Mouse (Mus musculus) MEL-GATA-1-ER (cell line): ENCODE results near the gene Crlf1.
A peak's percentile ranks its signal among the peaks of the same experiment; 100 is the strongest.

Experiments used
- DNase-seq: peaks from one replicate; pipeline ENCODE4 v3.0.0-alpha.2; 2012; ENCODE audit warnings: low read depth; ENCODE audit errors: extremely low read depth

Crlf1 gene

DNA sequence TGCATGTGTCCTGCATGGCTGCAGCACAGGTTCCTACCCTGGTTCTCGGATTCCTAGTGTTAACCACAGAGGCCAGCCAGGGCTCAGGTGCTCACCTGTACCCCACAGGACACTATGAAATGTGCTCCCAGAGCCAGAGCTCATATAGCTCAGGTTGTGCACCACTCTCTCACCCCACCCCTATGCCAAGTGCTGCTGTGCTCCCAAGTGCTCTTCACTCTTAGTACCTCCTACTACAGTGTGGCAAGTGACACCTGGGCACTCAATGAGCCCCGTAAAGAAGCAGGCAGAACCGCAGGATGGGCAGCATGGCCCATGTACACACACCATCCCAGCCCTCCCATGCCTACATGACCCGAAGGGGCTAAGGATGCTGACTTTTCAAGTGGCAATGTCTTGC is 24.2 kb upstream of the Crlf1 start:
- no peak for DNase-seq

- peak; percentile 30 for DNase-seq
Measured at GRCm38 (mm10) chr8:70469295-70469916, 23.6 kb upstream of the Crlf1 start.

- DNase-seq, result no peak
Measured at GRCm38 (mm10) chr8:70469938-70470337, 23.0 kb upstream of the Crlf1 start.

DNA sequence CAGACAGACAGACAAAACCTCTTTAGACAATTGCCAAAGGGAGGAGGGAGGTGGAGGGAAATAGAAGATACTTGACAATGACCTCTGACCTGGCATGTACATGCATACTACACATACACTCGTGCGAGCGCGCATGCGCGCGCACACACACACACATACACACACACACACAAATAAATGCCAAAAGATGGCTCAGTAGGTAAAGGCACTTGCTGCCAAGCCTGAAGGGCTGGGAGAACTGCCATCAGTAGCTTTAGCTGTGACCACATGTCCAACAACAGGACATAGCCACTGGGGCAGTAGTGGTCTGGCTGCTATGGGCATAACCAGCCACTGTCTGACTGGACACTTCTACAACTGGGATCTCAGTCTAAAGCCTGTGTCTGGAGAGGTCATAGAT is 21.1 kb upstream of the Crlf1 start:
- DNase-seq, result no peak

GRCm38 (mm10) chr8:70476333-70477268 is 16.4 kb upstream of the Crlf1 start, which contains the start of gene Klhl26:
Klhl26 (minus strand) TSS chr8:70476968.
- DNase-seq, result peak; percentile 94

GRCm38 (mm10) chr8:70477269-70477982 is 15.5 kb upstream of the Crlf1 start:
- peak; percentile 81 for DNase-seq

DNA sequence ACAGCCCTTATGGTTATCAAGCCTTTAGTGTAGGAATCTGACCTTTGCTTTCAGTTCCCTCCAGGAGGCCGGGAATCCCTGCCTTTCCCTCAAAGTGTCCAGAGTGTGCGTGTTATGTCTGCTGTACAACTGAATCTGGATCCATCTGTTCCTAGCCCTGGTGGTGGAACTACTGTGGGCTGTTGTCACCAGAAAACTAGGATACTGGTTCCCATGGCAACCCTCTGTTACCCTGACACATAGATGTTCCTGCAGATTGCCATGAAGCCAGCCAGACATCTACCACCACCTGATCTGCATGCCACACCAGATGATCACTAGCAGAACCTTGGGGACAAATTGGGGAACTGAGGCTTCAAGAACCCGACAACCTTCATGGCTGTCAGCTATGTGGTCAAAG is 11.1 kb upstream of the Crlf1 start:
- DNase-seq, result no peak

- DNase-seq, result no peak
Measured at GRCm38 (mm10) chr8:70482943-70483342, 10.0 kb upstream of the Crlf1 start.

GRCm38 (mm10) chr8:70486191-70486681 is 6.7 kb upstream of the Crlf1 start:
- DNase-seq, result no peak

DNA sequence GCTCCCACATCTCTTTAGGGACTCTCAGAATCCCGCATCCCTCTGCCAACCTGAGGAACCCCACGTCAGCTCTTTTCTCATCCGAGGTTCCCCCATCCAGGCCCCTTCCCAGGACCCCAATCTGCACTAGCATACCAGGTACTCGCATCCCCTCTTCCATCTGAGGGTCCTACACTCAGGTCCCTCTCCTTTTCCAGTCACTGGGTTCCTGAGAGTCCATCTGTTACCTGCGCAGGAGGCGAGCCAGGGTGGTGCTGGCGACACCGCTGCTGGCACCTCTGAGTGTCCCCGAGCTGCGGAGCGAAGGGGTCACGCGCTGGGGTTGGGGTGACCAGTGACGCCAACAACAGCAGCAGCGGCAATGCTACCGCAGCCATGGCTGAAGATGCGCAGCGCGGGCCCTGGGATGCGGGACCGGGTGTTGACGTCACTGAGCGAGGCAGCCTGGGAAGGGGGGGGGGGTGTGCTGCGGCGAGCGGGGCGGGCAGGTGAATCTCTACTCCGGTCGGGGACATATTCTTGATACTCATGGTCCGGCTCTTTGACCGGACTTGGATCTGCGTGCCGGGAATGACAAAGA is 5.9 kb upstream of the Crlf1 start, which contains the start of gene Tmem59l:
Gene Tmem59l, minus strand, starts transcription at position 418 of the 580 bp plus-strand sequence.
- DNase-seq, result no peak

DNA sequence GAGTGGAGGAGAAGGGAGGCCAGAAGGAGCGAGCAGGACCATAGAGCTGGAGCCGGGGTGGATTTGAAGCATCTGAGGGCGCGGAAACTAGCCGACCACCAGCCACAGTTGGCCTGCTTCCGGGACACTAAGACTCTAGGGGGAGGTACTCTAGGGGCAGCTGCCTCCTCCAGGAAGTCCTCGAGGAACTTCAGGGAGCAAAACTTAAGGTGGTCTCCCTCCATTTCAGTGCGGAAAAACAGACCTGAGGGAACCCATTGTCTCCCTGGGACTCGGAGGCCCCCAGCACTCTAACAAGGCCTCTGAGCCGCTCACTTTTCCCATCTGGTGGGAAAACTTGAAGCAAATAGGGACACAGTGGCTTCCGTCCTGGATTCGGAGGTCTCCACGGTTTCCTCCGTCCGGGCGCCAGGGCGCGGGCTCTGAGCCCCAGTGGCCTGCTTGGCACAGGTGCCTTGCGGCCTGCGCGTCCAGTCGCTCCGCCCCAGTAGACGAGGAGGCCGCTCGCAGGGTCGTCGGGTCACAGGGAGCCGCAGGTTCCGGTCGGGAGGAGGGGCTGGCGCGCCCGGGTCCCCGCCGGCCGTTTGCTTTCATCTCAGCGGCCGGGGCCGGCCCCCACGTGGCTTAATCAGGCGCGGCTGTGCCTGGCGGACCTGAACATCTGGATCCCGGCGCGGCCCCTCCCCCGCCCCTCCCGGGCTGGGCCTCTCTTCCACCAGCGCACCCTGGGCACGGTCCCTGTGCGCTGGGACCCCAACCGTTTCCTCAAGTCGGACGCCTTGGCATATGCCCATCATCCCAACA is 4.8 kb upstream of the Crlf1 start:
- no peak for DNase-seq

DNA sequence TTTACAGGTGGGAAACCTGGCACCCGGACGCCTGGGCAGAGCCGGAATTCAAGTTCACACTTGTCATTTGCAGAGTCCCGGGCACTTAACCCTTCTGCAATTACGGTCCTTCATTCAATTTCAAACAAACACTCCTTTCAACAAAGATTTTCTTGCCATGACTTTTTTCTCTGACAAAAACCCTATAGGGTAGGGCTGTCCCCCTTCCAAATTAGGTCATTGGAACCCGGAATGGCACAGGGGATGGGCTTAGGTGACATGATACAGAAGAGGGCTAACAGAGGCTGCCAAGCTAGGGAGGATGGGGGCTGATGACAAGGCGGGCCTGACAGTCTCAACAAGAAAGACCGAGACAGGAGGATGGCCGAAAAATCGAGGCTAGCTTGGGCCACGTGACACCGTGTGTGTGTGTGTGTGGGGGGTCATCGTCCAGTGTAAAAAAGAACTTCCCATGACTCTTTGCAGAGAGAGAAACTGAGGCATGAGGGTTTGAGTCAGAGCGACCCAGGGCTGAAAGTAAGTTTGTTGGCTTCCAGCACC is 4.0 kb upstream of the Crlf1 start:
- no peak for DNase-seq

DNA sequence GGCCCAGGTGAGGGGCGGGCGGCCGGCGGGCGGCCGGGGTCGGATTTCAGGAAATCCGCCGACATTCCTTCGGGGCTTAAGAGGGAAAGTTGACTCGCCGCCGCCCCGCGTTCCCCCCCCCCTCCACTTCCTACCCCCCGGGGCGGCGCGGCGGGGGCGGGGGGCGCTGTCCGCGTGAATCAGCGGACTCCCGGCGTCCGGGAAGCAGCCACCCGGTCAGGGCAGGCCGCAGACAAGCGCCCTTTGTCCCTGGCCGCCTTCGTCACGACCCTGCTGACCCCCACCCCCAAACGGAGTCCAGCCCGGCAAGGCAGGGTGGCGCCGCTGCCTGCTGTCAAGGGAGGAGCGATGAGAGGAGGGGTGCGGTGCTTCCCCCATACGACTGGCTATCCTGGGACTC is 3.4 kb upstream of the Crlf1 start:
- no peak for DNase-seq

DNA sequence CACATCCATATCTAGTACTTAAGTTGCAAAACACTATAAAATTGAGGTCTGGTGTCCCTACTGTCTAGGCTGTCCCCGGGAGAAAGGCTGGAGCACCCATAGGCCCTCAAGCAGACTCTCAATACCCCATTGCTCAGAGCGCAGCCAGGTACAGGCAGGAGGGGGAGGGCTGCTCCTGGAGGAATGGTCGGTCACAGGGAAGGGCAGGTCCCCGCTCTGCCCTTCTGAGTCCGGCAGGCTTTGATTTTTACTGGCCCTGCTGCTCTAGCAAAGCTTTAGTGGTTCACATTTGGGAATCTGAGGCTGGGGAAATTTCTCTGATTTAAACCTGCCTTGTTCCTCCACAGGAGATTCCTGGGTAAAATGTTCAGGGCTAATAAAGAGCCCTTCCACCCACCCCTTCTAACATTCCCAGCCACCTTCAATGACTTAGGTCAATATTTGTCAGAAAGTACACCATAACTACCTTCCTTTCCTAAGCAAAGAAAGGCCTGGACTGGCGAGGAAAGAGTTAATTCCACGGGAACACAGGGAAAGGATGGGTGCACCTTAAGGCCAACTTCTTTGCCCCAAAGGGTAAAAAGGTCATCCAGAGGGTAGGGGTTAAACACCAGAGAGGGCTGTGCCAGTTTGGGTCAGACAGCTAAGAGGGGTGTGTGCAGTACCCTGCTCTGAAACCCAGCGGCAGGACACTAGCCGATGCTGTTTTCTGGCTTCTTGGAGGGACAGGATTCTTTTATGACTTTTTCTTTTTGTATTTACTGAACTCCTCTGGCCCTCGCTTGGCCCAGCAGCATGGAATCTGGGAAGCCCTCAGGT is 2.7 kb upstream of the Crlf1 start:
- no peak for DNase-seq

GRCm38 (mm10) chr8:70490880-70491495 is 2.0 kb upstream of the Crlf1 start:
- no peak for DNase-seq

GRCm38 (mm10) chr8:70493692-70494415 is 896 bp downstream of the Crlf1 start:
- no peak for DNase-seq

DNA sequence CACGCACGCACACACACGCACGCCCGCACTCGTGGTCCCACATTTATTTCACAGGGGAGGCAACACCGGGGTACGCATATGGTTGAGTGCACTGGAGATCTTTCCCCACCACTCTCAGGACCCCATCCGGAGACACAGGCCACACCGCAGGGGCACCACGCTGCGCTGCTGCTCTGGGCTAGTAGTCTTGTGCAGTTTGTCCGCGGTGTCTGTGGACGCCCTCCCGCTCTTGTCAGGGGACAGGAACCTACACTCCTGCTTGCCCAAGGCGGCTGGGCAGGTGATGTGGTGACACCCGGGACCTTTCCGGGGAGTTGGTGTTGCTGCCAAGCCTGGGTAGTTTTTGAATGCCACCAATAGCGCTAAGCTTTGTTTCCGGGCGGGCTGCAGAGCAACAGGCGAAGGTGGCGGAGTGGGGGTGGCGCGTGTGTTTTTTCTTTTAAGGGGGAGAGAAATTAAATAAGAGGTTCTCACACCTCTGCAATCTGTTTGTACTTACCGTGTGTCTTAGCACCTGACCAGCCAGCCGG is 1.5 kb downstream of the Crlf1 start:
- DNase-seq, result no peak
